Comparison of ENCODE assay signal across 1 mouse cellular context in the genomic region with DNA sequence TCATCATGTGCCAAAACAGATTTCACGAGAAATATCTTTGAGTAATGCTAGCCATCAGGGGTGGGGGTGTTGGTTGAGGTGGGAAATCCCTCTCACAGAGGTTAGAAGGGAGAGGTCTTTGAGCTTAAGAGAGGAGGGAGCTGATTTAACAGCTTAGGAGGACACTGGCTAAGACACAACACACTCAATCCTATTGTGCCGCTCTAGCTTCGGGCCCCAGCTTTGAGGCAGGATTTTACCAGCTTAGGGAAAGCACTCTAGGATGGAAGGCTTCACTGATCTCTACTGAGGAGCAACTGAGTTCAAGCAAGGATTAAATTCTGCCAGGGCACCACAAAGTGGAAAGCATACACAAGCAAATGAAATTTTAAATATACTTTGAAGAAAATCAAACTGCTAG.
A peak's percentile ranks its signal among the peaks of the same experiment; 100 is the strongest.
TF ChIP-seq lines count a peak whose summit lies in the region.

No protein-coding gene starts in this region.

TF ChIP-seq in CH12.LX, 34 proteins besides CTCF, POLR2A, EP300 and RAD21:
- TF ChIP-seq MAZ (IDR thresholded peaks at IDR 0.05; ENCODE audit: low read depth, low read length) (no peak), ZNF384 (IDR thresholded peaks at IDR 0.05; ENCODE audit: low read depth, low read length) (no peak), KAT2A (IDR thresholded peaks at IDR 0.05; ENCODE audit: insufficient replicate concordance, low read length) (no peak), MAX (IDR thresholded peaks at IDR 0.05; ENCODE audit: low read length) (no peak), SMC3 (IDR thresholded peaks at IDR 0.05; ENCODE audit: low read depth, low read length) (no peak), BHLHE40 (IDR thresholded peaks at IDR 0.05; ENCODE audit: low read depth, low read length) (0 out of 2 replicates have a peak, but pooled peaks have one; percentile 28), POLR2AphosphoS2 (IDR thresholded peaks at IDR 0.05; ENCODE audit: low read depth, low read length) (no peak), GABPA (IDR thresholded peaks at IDR 0.05; ENCODE audit: insufficient replicate concordance, low read depth, low read length) (no peak)
